Mouse (Mus musculus) left cerebral cortex, adult 8-10 months (tissue): Measurements from ENCODE around the gene Thbd. TPM values are rescaled to one million over a fixed set of nuclear protein-coding genes. Genes with fewer than 3 reads are reported as not detected.

Experiments
- DNase-seq, 2 experiments: peaks; one replicate each; pipeline ENCODE4 v3.0.0; 2022; ENCODE audit warnings: low spot score in 2 of 2
- total RNA-seq, 4 experiments: library from RNA; stranded (reverse); gene quantifications; 2 replicates each; pipeline ENCODE4 v1.2.4; 2022

Thbd gene
- total RNA-seq, 4 experiments from 2014 or later = 8.2 to 10.4 (median 9.9) TPM

- peak in 1 of 2 experiments; percentile 45 for DNase-seq
These were observed 20.1 kb downstream of the Thbd start for GRCm38 (mm10) chr2:148387652-148388581.

- DNase-seq = no peak
These were observed 21.1 kb downstream of the Thbd start for GRCm38 (mm10) chr2:148386927-148387326.

GRCm38 (mm10) chr2:148386476-148386875, 21.5 kb downstream of the Thbd start:
- no peak for DNase-seq

- no peak for DNase-seq
These were observed 26.9 kb downstream of the Thbd start for GRCm38 (mm10) chr2:148381076-148381475.

GRCm38 (mm10) chr2:148379899-148380413, 28.0 kb downstream of the Thbd start:
- DNase-seq = no peak

- no peak for DNase-seq
These were observed 29.1 kb downstream of the Thbd start for GRCm38 (mm10) chr2:148378817-148379342.

GRCm38 (mm10) chr2:148375326-148376150, 32.5 kb downstream of the Thbd start:
- no peak for DNase-seq

GRCm38 (mm10) chr2:148373602-148374071, 34.4 kb downstream of the Thbd start:
- no peak for DNase-seq

GRCm38 (mm10) chr2:148371743-148372630, 36.0 kb downstream of the Thbd start:
- DNase-seq = no peak

- no peak for DNase-seq
These were observed 42.8 kb downstream of the Thbd start for GRCm38 (mm10) chr2:148365227-148365626.

- DNase-seq = peak in 1 of 2 experiments; percentile 59
These were observed 43.5 kb downstream of the Thbd start for GRCm38 (mm10) chr2:148364536-148364935.

- no peak for DNase-seq
These were observed 50.8 kb downstream of the Thbd start for GRCm38 (mm10) chr2:148357145-148357544.

Other genes with a start within 250 kb of the Thbd start
- gene Sstr4, start 12.8 kb downstream of the Thbd start, total RNA-seq = 10 to 100 TPM; 26.8 to 33.4 (median 27.4) TPM
- gene Cd93, start 35.4 kb upstream of the Thbd start, total RNA-seq = 1 to 10 TPM; 3.2 to 4.4 (median 3.3) TPM